Mouse (Mus musculus): Measurements from ENCODE around the gene Vdac1. TPM values are rescaled to one million over a fixed set of nuclear protein-coding genes. Genes with fewer than 3 reads are reported as not detected.

Gene Vdac1
- 609 and 686 TPM in 2 replicates for polyA plus RNA-seq (2015; fragmentation: Nextera tagmentation; extraction: Ambion mirVana)

GRCm38 (mm10) chr11:52360471-52361277 lies at the start of gene Vdac1:
TSS of gene Vdac1 (plus strand) at chr11:52360860.

GRCm38 (mm10) chr11:52395940-52396596 lies 35.4 kb downstream of the Vdac1 start, which contains the start of gene 9530068E07Rik:
TSS of gene 9530068E07Rik (plus strand) at chr11:52396428.

Other genes starting within 250 kb of the Vdac1 start
- gene Olfr1373, start 215.3 kb upstream of the Vdac1 start, polyA plus RNA-seq (2015; fragmentation: Nextera tagmentation; extraction: Ambion mirVana) = not detected in 2 replicates
- gene Olfr1371, start 146.9 kb upstream of the Vdac1 start, polyA plus RNA-seq (2015; fragmentation: Nextera tagmentation; extraction: Ambion mirVana) = not detected in 2 replicates
- 428 and 495 TPM in 2 replicates for gene Skp1a, start 128.9 kb upstream of the Vdac1 start, polyA plus RNA-seq (2015; fragmentation: Nextera tagmentation; extraction: Ambion mirVana)
- 1.5 and 1.6 TPM in 2 replicates for gene Tcf7, start 77.8 kb upstream of the Vdac1 start, polyA plus RNA-seq (2015; fragmentation: Nextera tagmentation; extraction: Ambion mirVana)
- gene 9530068E07Rik, start 35.6 kb downstream of the Vdac1 start, polyA plus RNA-seq (2015; fragmentation: Nextera tagmentation; extraction: Ambion mirVana) = 110 and 114 TPM in 2 replicates